Mouse (Mus musculus) erythroblast, embryonic 14.5 days (primary cell): ENCODE results near the gene Nup210l.

Experiments used
- GATA1 ChIP-seq: IDR thresholded peaks from 2 replicates; pipeline ENCODE4 v1.6.1; 2012; ENCODE audit warnings: low read length, inconsistent platforms, mixed read lengths
- TAL1 ChIP-seq: IDR thresholded peaks from 3 replicates; pipeline ENCODE4 v1.6.1; 2012; ENCODE audit warnings: low read length, inconsistent platforms, mixed read lengths

DNA sequence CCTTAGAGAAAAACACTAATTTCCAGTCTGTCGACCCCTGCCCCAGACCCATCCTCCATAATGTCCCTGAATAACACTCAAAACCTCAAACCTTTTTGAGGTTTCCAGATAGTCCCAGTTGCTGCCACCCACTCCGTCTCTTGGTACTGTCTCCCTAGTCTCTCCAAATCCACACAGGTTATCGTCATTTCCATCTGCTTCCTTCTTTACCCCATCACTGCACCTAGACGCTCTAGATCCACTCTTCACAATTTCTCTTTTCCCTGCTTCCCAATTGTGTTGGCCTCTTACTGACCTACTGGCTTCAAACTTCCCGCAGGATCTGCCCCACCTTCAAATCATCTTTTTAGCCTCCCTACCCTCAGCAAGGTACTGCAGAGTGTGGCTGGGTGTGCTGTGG, 117.2 kb downstream of the Nup210l start:
- no peak for TF ChIP-seq GATA1
- no peak for TF ChIP-seq TAL1
